Mouse (Mus musculus): ENCODE data around the gene Krtap4-1. TPM values are rescaled to one million over a fixed set of nuclear protein-coding genes. Genes with fewer than 3 reads are reported as not detected.

Gene Krtap4-1
- total RNA-seq, 2 experiments from 2014 or later = not detected

- no peak for DNase-seq
Observed at GRCm38 (mm10) chr11:99583245-99583704, 44.8 kb downstream of the Krtap4-1 start, which contains the start of gene Krtap1-4. Gene Krtap1-4 (minus strand): TSS chr11:99583654.

- no peak for DNase-seq
Observed at GRCm38 (mm10) chr11:99581564-99581963, 46.5 kb downstream of the Krtap4-1 start.

- DNase-seq = no peak
Observed at GRCm38 (mm10) chr11:99581051-99581450, 47.0 kb downstream of the Krtap4-1 start.

- DNase-seq = no peak
Observed at GRCm38 (mm10) chr11:99580636-99581035, 47.4 kb downstream of the Krtap4-1 start, which contains the start of gene Krtap1-5. Gene Krtap1-5 (minus strand): TSS chr11:99581016.

Other genes with a start within 250 kb of the Krtap4-1 start
- 10 to 100 TPM; 15.3 to 17.5 TPM for gene Krt10, start 238.9 kb downstream of the Krtap4-1 start, total RNA-seq (2021)
- gene Krt12, start 206.0 kb downstream of the Krtap4-1 start, total RNA-seq (2021) = under 1 TPM; 0.61 to 0.97 TPM
- gene Krt20, start 190.1 kb downstream of the Krtap4-1 start, total RNA-seq (2021) = not detected
- not detected for gene Krt23, start 135.1 kb downstream of the Krtap4-1 start, total RNA-seq (2021)
- not detected for gene Krt39, start 106.9 kb downstream of the Krtap4-1 start, total RNA-seq (2021)
- gene Krt40, start 85.1 kb downstream of the Krtap4-1 start, total RNA-seq (2021) = not detected
- not detected for gene Krtap3-3, start 77.4 kb downstream of the Krtap4-1 start, total RNA-seq (2021)
- not detected for gene Krtap3-2, start 71.4 kb downstream of the Krtap4-1 start, total RNA-seq (2021)
- not detected for gene Gm11939, start 68.8 kb downstream of the Krtap4-1 start, total RNA-seq (2021)
- gene Krtap3-1, start 61.6 kb downstream of the Krtap4-1 start, total RNA-seq (2021) = not detected
- gene Krtap1-5, start 47.2 kb downstream of the Krtap4-1 start, total RNA-seq (2021) = not detected
- gene Krtap1-4, start 44.6 kb downstream of the Krtap4-1 start, total RNA-seq (2021) = not detected
- not detected for gene Krtap1-3, start 36.9 kb downstream of the Krtap4-1 start, total RNA-seq (2021)
- gene Krtap9-3, start 30.1 kb downstream of the Krtap4-1 start, total RNA-seq (2021) = not detected
- not detected for gene Gm11938, start 24.9 kb downstream of the Krtap4-1 start, total RNA-seq (2021)
- not detected for gene Gm11937, start 18.0 kb downstream of the Krtap4-1 start, total RNA-seq (2021)
- gene Krtap2-4, start 13.4 kb downstream of the Krtap4-1 start, total RNA-seq (2021) = not detected
- not detected for gene Gm11562, start 7.8 kb downstream of the Krtap4-1 start, total RNA-seq (2021)
- not detected for gene Krtap4-2, start 6.8 kb upstream of the Krtap4-1 start, total RNA-seq (2021)
- gene Krtap4-7, start 15.9 kb upstream of the Krtap4-1 start, total RNA-seq (2021) = not detected
- not detected for gene Gm11555, start 22.0 kb upstream of the Krtap4-1 start, total RNA-seq (2021)
- gene Gm11563, start 30.7 kb upstream of the Krtap4-1 start, total RNA-seq (2021) = not detected
- gene Krtap4-6, start 37.7 kb upstream of the Krtap4-1 start, total RNA-seq (2021) = not detected
- not detected for gene Gm14190, start 62.5 kb upstream of the Krtap4-1 start, total RNA-seq (2021)
- gene Gm14180, start 106.1 kb upstream of the Krtap4-1 start, total RNA-seq (2021) = not detected
- gene Gm11595, start 144.7 kb upstream of the Krtap4-1 start, total RNA-seq (2021) = not detected
- gene Krtap4-8, start 152.5 kb upstream of the Krtap4-1 start, total RNA-seq (2021) = not detected
- gene Krtap4-9, start 157.0 kb upstream of the Krtap4-1 start, total RNA-seq (2021) = not detected
- gene Gm11596, start 165.2 kb upstream of the Krtap4-1 start, total RNA-seq (2021) = not detected
- gene Gm11569, start 170.7 kb upstream of the Krtap4-1 start, total RNA-seq (2021) = not detected
- gene Gm11554, start 176.2 kb upstream of the Krtap4-1 start, total RNA-seq (2021) = not detected
- not detected for gene Krtap4-13, start 181.7 kb upstream of the Krtap4-1 start, total RNA-seq (2021)
- not detected for gene Gm11564, start 187.4 kb upstream of the Krtap4-1 start, total RNA-seq (2021)
- gene 2300003K06Rik, start 209.8 kb upstream of the Krtap4-1 start, total RNA-seq (2021) = not detected
- gene Krtap4-16, start 223.4 kb upstream of the Krtap4-1 start, total RNA-seq (2021) = not detected
- not detected for gene Gm11568, start 229.7 kb upstream of the Krtap4-1 start, total RNA-seq (2021)
- gene Gm11559, start 236.2 kb upstream of the Krtap4-1 start, total RNA-seq (2021) = not detected
- gene Krtap9-1, start 245.2 kb upstream of the Krtap4-1 start, total RNA-seq (2021) = not detected

Measured in layer of hippocampus, postnatal 36 days (tissue).